Mouse (Mus musculus) liver, embryonic 14.5 days (tissue): ENCODE data around the gene Atp2b4.

Experiments used
- CTCF ChIP-seq: IDR thresholded peaks from 2 replicates; pipeline ENCODE4 v1.5.1; 2016; ENCODE audit warnings: antibody characterized with exemption, low read depth, control low read depth
- EP300 ChIP-seq: IDR thresholded peaks from 2 replicates; pipeline ENCODE4 v1.6.1; 2016; ENCODE audit warnings: antibody characterized with exemption, low read depth

DNA sequence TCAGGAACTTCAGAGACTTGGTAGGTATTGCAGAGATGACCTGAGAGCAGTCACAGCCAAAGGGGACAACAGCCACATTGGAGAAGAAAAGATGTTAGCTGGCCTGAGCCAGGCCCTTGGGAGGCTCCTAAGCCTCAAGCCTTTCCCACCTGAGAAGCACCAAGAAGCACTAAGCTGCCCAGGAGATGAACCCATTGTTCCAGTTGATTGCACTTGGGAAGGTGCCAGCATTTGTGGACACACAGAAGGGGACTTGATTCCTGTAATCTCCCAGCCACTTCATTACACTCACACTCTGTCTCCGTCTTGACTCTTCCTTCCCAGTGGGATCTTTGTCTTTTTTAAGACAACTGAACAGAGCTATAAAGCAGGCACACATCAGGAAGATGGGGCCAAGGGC lies 85.7 kb downstream of the Atp2b4 start:
- TF ChIP-seq CTCF (no peak), EP300 (no peak)
